Mouse (Mus musculus) adrenal gland, postnatal 10 days (tissue): Measurements from ENCODE around the gene Bloc1s3. TPM values are rescaled to one million over a fixed set of nuclear protein-coding genes. Genes with fewer than 3 reads are reported as not detected.

Experiments
- DNase-seq: peaks from one replicate; pipeline ENCODE4 v3.0.0; 2021; ENCODE audit warnings: mixed read lengths
- total RNA-seq, 2 experiments: library from RNA; stranded (reverse); gene quantifications; 2 replicates each; pipeline ENCODE4 v1.2.3; 2021

The Bloc1s3 gene
- total RNA-seq, 2 experiments from 2014 or later, result 5.2 to 5.4 TPM

GRCm38 (mm10) chr7:19455186-19455585, 53.0 kb downstream of the Bloc1s3 start:
- DNase-seq, result no peak

Other genes starting within 250 kb of the Bloc1s3 start
- 10 to 100 TPM; 73.9 to 77.2 TPM for gene Vasp, start 236.6 kb downstream of the Bloc1s3 start, total RNA-seq
- gene Ppm1n, start 228.3 kb downstream of the Bloc1s3 start, total RNA-seq, result under 1 TPM in 1 of 2 experiments, not detected in 1; 0.30 TPM
- gene Rtn2, start 225.7 kb downstream of the Bloc1s3 start, total RNA-seq, result 10 to 100 TPM; 20.2 to 59.7 TPM
- 10 to 100 TPM in 1 of 2 experiments, 1 to 10 TPM in 1; 1.2 to 12.9 TPM for gene Fosb, start 198.3 kb downstream of the Bloc1s3 start, total RNA-seq
- 10 to 100 TPM; 37.1 to 41.3 TPM for gene Ercc1, start 163.6 kb downstream of the Bloc1s3 start, total RNA-seq
- gene Cd3eap, start 148.9 kb downstream of the Bloc1s3 start, total RNA-seq, result 10 to 100 TPM; 11.5 to 11.7 TPM
- 1 to 10 TPM; 5.0 to 6.0 TPM for gene Ppp1r13l, start 148.6 kb downstream of the Bloc1s3 start, total RNA-seq
- 10 to 100 TPM; 18.8 to 29.0 TPM for gene Ercc2, start 126.4 kb downstream of the Bloc1s3 start, total RNA-seq
- gene Klc3, start 104.3 kb downstream of the Bloc1s3 start, total RNA-seq, result 1 to 10 TPM; 1.4 to 1.7 TPM
- gene Ckm, start 103.6 kb downstream of the Bloc1s3 start, total RNA-seq, result 100 to 1,000 TPM; 346 to 973 TPM
- 10 to 100 TPM; 35.0 to 37.1 TPM for gene Mark4, start 49.5 kb downstream of the Bloc1s3 start, total RNA-seq
- 10 to 100 TPM; 17.4 to 17.9 TPM for gene Exoc3l2, start 45.0 kb downstream of the Bloc1s3 start, total RNA-seq
- 10 to 100 TPM; 76.6 to 80.9 TPM for gene Trappc6a, start within 50 bp of the Bloc1s3 start, total RNA-seq
- under 1 TPM; 0.18 to 0.21 TPM for gene Nkpd1, start 9.5 kb upstream of the Bloc1s3 start, total RNA-seq
- gene Ppp1r37, start 54.7 kb upstream of the Bloc1s3 start, total RNA-seq, result 10 to 100 TPM; 59.2 to 60.8 TPM
- gene Zfp296, start 68.9 kb upstream of the Bloc1s3 start, total RNA-seq, result under 1 TPM; 0.55 to 0.60 TPM
- gene Gemin7, start 69.2 kb upstream of the Bloc1s3 start, total RNA-seq, result 10 to 100 TPM; 54.7 to 56.2 TPM
- 10 to 100 TPM; 29.6 to 58.3 TPM for gene Clasrp, start 96.1 kb upstream of the Bloc1s3 start, total RNA-seq
- gene Relb, start 121.1 kb upstream of the Bloc1s3 start, total RNA-seq, result 10 to 100 TPM; 18.8 to 21.6 TPM
- gene Clptm1, start 156.7 kb upstream of the Bloc1s3 start, total RNA-seq, result 100 to 1,000 TPM; 108 to 117 TPM
- gene Apoc2, start 169.6 kb upstream of the Bloc1s3 start, total RNA-seq, result 100 to 1,000 TPM in 1 of 2 experiments, 10 to 100 TPM in 1; 52.0 to 144 TPM
- 1 to 10 TPM; 1.3 to 1.5 TPM for gene Gm44805, start 173.1 kb upstream of the Bloc1s3 start, total RNA-seq
- 100 to 1,000 TPM; 211 to 416 TPM for gene Apoc4, start 173.1 kb upstream of the Bloc1s3 start, total RNA-seq
- gene Apoc1, start 184.3 kb upstream of the Bloc1s3 start, total RNA-seq, result 1,000 to 10,000 TPM in 1 of 2 experiments, 100 to 1,000 TPM in 1; 910 to 1,570 TPM
- gene Apoe, start 190.8 kb upstream of the Bloc1s3 start, total RNA-seq, result 1,000 to 10,000 TPM; 1,872 to 4,173 TPM
- 100 to 1,000 TPM; 157 to 171 TPM for gene Tomm40, start 207.1 kb upstream of the Bloc1s3 start, total RNA-seq
- 100 to 1,000 TPM in 1 of 2 experiments, 10 to 100 TPM in 1; 86.7 to 106 TPM for gene Nectin2, start 242.1 kb upstream of the Bloc1s3 start, total RNA-seq